Mouse (Mus musculus) liver, embryonic 14.5 days (tissue): Measurements from ENCODE around the gene Mrps16. TPM values are rescaled to one million over a fixed set of nuclear protein-coding genes. Genes with fewer than 3 reads are reported as not detected.
A peak's percentile ranks its signal among the peaks of the same experiment; 100 is the strongest.

Experiments
- ATAC-seq: fragments of 200-750 bp; cut with Nextera tagmentation; 2 replicates; pipeline ENCODE4 v1.8.0; 2017; ENCODE audit warnings: moderate number of reproducible peaks, mild to moderate bottlenecking, moderate library complexity; ENCODE audit not compliant: insufficient read depth
- DNase-seq, 3 experiments: peaks; one replicate each; pipeline ENCODE4 v3.0.0-alpha.2; 2012 to 2013; ENCODE audit warnings: low read depth in 3 of 3, low spot score in 3 of 3
- H3K27ac ChIP-seq: fragments of 300-500 bp; sonication (generic); 2 replicates; pipeline ENCODE4 v1.5.1; 2014; ENCODE audit warnings: moderate library complexity, mild to moderate bottlenecking, control low read depth, inconsistent platforms
- H3K27me3 ChIP-seq: fragments of 300-500 bp; sonication (generic); 2 replicates; pipeline ENCODE4 v1.6.1; 2014; ENCODE audit warnings: mild to moderate bottlenecking, low read length, moderate library complexity; ENCODE audit not compliant: control insufficient read depth, insufficient read depth
- H3K36me3 ChIP-seq: fragments of 300-500 bp; sonication (generic); replicated peaks from 2 replicates; pipeline ENCODE4 v1.6.1; 2014; ENCODE audit warnings: low read depth; ENCODE audit not compliant: control insufficient read depth, insufficient read depth
- H3K4me1 ChIP-seq, 2 experiments: fragments of 200-500 bp in 1 of 2; fragments of 300-500 bp in 1 of 2; sonication (generic) in 1 of 2; replicated peaks; 2 replicates each; pipeline ENCODE4 v1.6.1; 2012 to 2014; ENCODE audit warnings: antibody characterized with exemption in 1 of 2, inconsistent platforms in 1 of 2, low read length in 1 of 2; ENCODE audit not compliant: control insufficient read depth in 2 of 2, insufficient read depth in 2 of 2
- H3K4me2 ChIP-seq: fragments of 300-500 bp; sonication (generic); 2 replicates; pipeline ENCODE4 v1.6.1; 2014; ENCODE audit warnings: low read depth, mild to moderate bottlenecking, control low read depth, moderate library complexity
- H3K4me3 ChIP-seq, 2 experiments: fragments of 200-500 bp in 1 of 2; fragments of 300-500 bp in 1 of 2; sonication (generic) in 1 of 2; 2 replicates each; pipeline ENCODE4 v1.5.1; 2012 to 2014; ENCODE audit warnings: low read depth in 2 of 2, low read length in 2 of 2, mild to moderate bottlenecking in 2 of 2, control low read depth in 1 of 2, inconsistent platforms in 1 of 2, moderate library complexity in 1 of 2; ENCODE audit not compliant: insufficient read depth in 1 of 2
- H3K9ac ChIP-seq: fragments of 300-500 bp; sonication (generic); replicated peaks from 2 replicates; pipeline ENCODE4 v1.6.1; 2014; ENCODE audit warnings: mild to moderate bottlenecking, control low read depth, moderate library complexity
- H3K9me3 ChIP-seq: fragments of 300-500 bp; sonication (generic); 2 replicates; pipeline ENCODE4 v1.6.1; 2016; ENCODE audit warnings: low read length, mixed read lengths; ENCODE audit not compliant: control insufficient read depth
- CTCF ChIP-seq: IDR thresholded peaks from 2 replicates; pipeline ENCODE4 v1.5.1; 2016; ENCODE audit warnings: antibody characterized with exemption, low read depth, control low read depth
- EP300 ChIP-seq: IDR thresholded peaks from 2 replicates; pipeline ENCODE4 v1.6.1; 2016; ENCODE audit warnings: antibody characterized with exemption, low read depth
- WGBS: fragments of 180-500 bp; shearing (Covaris S2); extraction: QIAGEN DNeasy Blood & Tissue Kit; methylation state at CpG from one replicate; pipeline ENCODE4 v1.1.7; 2014; ENCODE audit not compliant: insufficient replicate concordance; 5-methylcytosine and 5-hydroxymethylcytosine counted together
- polyA plus RNA-seq, 2 experiments: library from polyadenylated mRNA; depleted of rRNA in 1 of 2; stranded (reverse) in 1 of 2; unstranded in 1 of 2; fragments of >200 nt; fragmentation: Nextera tagmentation in 1 of 2; extraction: Ambion mirVana in 1 of 2; gene quantifications; 2 replicates each; pipeline versions ENCODE4 v1.2.1 to v1.2.3; 2012 to 2014

The Mrps16 gene
- polyA plus RNA-seq (2012; rRNA removed) (19.0 and 22.9 TPM in 2 replicates), polyA plus RNA-seq (2014; fragmentation: Nextera tagmentation; extraction: Ambion mirVana) (58.1 and 61.0 TPM in 2 replicates)

GRCm38 (mm10) chr14:20393205-20393913 lies at the start of gene Mrps16:
Mrps16 (minus strand) TSS chr14:20393634.
- Histone ChIP-seq H3K27ac (peak within 1 kb of the TSS; percentile 41), H3K4me3 (peak within 1 kb of the TSS; percentile 84 to 88), H3K27me3 (no peaks in the 10 kb centered on the region), H3K9me3 (no peaks in the 10 kb centered on the region), H3K36me3 (peaks cover 9% of the 10 kb centered on the region), H3K9ac (peak within 1 kb of the TSS; percentile 92), H3K4me2 (peak within 1 kb of the TSS; percentile 83), H3K4me1 (peaks cover 8 to 12% of the 10 kb centered on the region in 2 experiments)
- peak; percentile 47; the same call in 1 of the 2 replicates for TF ChIP-seq EP300
- peak; percentile 90 for TF ChIP-seq CTCF
- DNase-seq (peak; percentile 95 to 96 (median 95)), ATAC-seq (peak; percentile 88)
- WGBS, result under 1% methylated on average over 68 of the region's 68 CpGs

GRCm38 (mm10) chr14:20442252-20442651 lies 48.8 kb upstream of the Mrps16 start:
- Histone ChIP-seq H3K27me3 (no peaks in the 10 kb centered on the region), H3K4me1 (no peaks in the 10 kb centered on the region), H3K36me3 (no peaks in the 10 kb centered on the region), H3K4me2 (no peak overlapping the region), H3K9ac (no peak overlapping the region), H3K9me3 (no peaks in the 10 kb centered on the region), H3K27ac (no peak overlapping the region), H3K4me3 (no peak overlapping the region)
- ATAC-seq (no peak), DNase-seq (no peak)
- 69% methylated on average over 17 of the region's 17 CpGs for WGBS
- no peak for TF ChIP-seq CTCF
- no peak for TF ChIP-seq EP300

- DNase-seq (no peak), ATAC-seq (no peak)
- WGBS, result 45% methylated on average over 6 of the region's 6 CpGs
- Histone ChIP-seq H3K4me2 (no peak overlapping the region), H3K9ac (no peak overlapping the region), H3K9me3 (no peaks in the 10 kb centered on the region), H3K27me3 (no peaks in the 10 kb centered on the region), H3K27ac (no peak overlapping the region), H3K4me1 (no peaks in the 10 kb centered on the region), H3K36me3 (no peaks in the 10 kb centered on the region), H3K4me3 (no peak overlapping the region)
- no peak for TF ChIP-seq CTCF
- TF ChIP-seq EP300, result no peak
Measured at GRCm38 (mm10) chr14:20436976-20437375, 43.5 kb upstream of the Mrps16 start.

- no peak overlapping the region for H3K9ac ChIP-seq
- DNase-seq, result no peak
- TF ChIP-seq EP300, result no peak
- no peak for TF ChIP-seq CTCF
- no peak overlapping the region for H3K27ac ChIP-seq
- no peak overlapping the region for H3K4me3 ChIP-seq
- no peak overlapping the region for H3K4me2 ChIP-seq
- H3K27me3 ChIP-seq, result no peaks in the 10 kb centered on the region
- no peak for ATAC-seq
- no peaks in the 10 kb centered on the region for H3K9me3 ChIP-seq
- H3K4me1 ChIP-seq, result no peaks in the 10 kb centered on the region
- WGBS, result 57% methylated on average over 4 of the region's 4 CpGs
- no peaks in the 10 kb centered on the region for H3K36me3 ChIP-seq
Measured at GRCm38 (mm10) chr14:20432420-20432819, 39.0 kb upstream of the Mrps16 start.

GRCm38 (mm10) chr14:20431726-20432125 lies 38.3 kb upstream of the Mrps16 start:
- no peak overlapping the region for H3K9ac ChIP-seq
- H3K36me3 ChIP-seq, result no peaks in the 10 kb centered on the region
- H3K4me2 ChIP-seq, result no peak overlapping the region
- no peak for TF ChIP-seq CTCF
- TF ChIP-seq EP300, result no peak
- no peaks in the 10 kb centered on the region for H3K27me3 ChIP-seq
- no peak for ATAC-seq
- H3K9me3 ChIP-seq, result no peaks in the 10 kb centered on the region
- no peak overlapping the region for H3K4me3 ChIP-seq
- H3K27ac ChIP-seq, result no peak overlapping the region
- DNase-seq, result no peak
- H3K4me1 ChIP-seq, result no peaks in the 10 kb centered on the region
- WGBS, result 62% methylated on average over 6 of the region's 6 CpGs
